Mouse (Mus musculus) neutrophil, adult 59 days (primary cell): ENCODE data around the gene Ptpn18. TPM values are rescaled to one million over a fixed set of nuclear protein-coding genes. Genes with fewer than 3 reads are reported as not detected.

Experiments
- total RNA-seq, 2 experiments: library from RNA; stranded (reverse); gene quantifications; 1 replicate in 1 of 2; 2 replicates in 1 of 2; pipeline ENCODE4 v1.2.4; 2023

Ptpn18 gene
- 100 to 1,000 TPM; 114 to 115 TPM for total RNA-seq

GRCm38 (mm10) chr1:34459284-34460060 is at the start of gene Ptpn18:
TSS of gene Ptpn18 (plus strand) at chr1:34459762.

GRCm38 (mm10) chr1:34439215-34439960 is 20.2 kb upstream of the Ptpn18 start, which contains the start of the genes Ccdc115 and Imp4:
TSS of gene Ccdc115 (minus strand) at chr1:34439672.
TSS of gene Imp4 (plus strand) at chr1:34439851.

Other genes with a start within 250 kb of the Ptpn18 start
- gene Ccdc115, start 20.1 kb upstream of the Ptpn18 start, total RNA-seq = 10 to 100 TPM; 19.0 to 19.6 TPM
- gene Imp4, start 19.9 kb upstream of the Ptpn18 start, total RNA-seq = 10 to 100 TPM; 36.4 to 39.2 TPM
- gene Prss39, start 38.6 kb downstream of the Ptpn18 start, total RNA-seq = not detected
- gene Cfc1, start 75.9 kb downstream of the Ptpn18 start, total RNA-seq = not detected
- gene Prss40, start 101.2 kb downstream of the Ptpn18 start, total RNA-seq = not detected
- gene Amer3, start 119.9 kb downstream of the Ptpn18 start, total RNA-seq = not detected